Mouse (Mus musculus) heart, embryonic 16.5 days (tissue): ENCODE data around the gene Gm20661. TPM values are rescaled to one million over a fixed set of nuclear protein-coding genes. Genes with fewer than 3 reads are reported as not detected.

Source experiments
- ATAC-seq: fragments of 200-750 bp; cut with Nextera tagmentation; replicated peaks from 2 replicates; pipeline ENCODE4 v1.8.0; 2017; ENCODE audit warnings: moderate number of reproducible peaks; ENCODE audit not compliant: insufficient read depth, low FRiP score; ENCODE audit errors: extremely low read depth
- H3K27ac ChIP-seq: fragments of 300-500 bp; sonication (generic); 2 replicates; pipeline ENCODE4 v1.5.1; 2014; ENCODE audit warnings: mild to moderate bottlenecking, low read length, control low read depth, moderate library complexity
- H3K27me3 ChIP-seq: fragments of 300-500 bp; sonication (generic); 2 replicates; pipeline ENCODE4 v1.6.1; 2014; ENCODE audit warnings: low read length, mixed read lengths; ENCODE audit not compliant: control insufficient read depth, insufficient read depth
- H3K36me3 ChIP-seq: fragments of 300-500 bp; sonication (generic); 2 replicates; pipeline ENCODE4 v1.6.1; 2014; ENCODE audit not compliant: control insufficient read depth, insufficient read depth
- H3K4me1 ChIP-seq: fragments of 300-500 bp; sonication (generic); 2 replicates; pipeline ENCODE4 v1.6.1; 2014; ENCODE audit warnings: low read length, mixed read lengths; ENCODE audit not compliant: control insufficient read depth, insufficient read depth
- H3K4me2 ChIP-seq: fragments of 300-500 bp; sonication (generic); 2 replicates; pipeline ENCODE4 v1.6.1; 2014; ENCODE audit warnings: low read depth, mild to moderate bottlenecking, control low read depth, low read length
- H3K4me3 ChIP-seq: fragments of 300-500 bp; sonication (generic); 2 replicates; pipeline ENCODE4 v1.5.1; 2014; ENCODE audit warnings: mild to moderate bottlenecking, control low read depth, low read length
- H3K9ac ChIP-seq: fragments of 300-500 bp; sonication (generic); 2 replicates; pipeline ENCODE4 v1.6.1; 2014; ENCODE audit warnings: low read length, control low read depth
- H3K9me3 ChIP-seq: fragments of 300-500 bp; sonication (generic); replicated peaks from 2 replicates; pipeline ENCODE4 v1.6.1; 2016; ENCODE audit warnings: low read length; ENCODE audit not compliant: control insufficient read depth
- WGBS: fragments of 180-500 bp; shearing (Covaris S2); extraction: QIAGEN DNeasy Blood & Tissue Kit; methylation state at CpG from one replicate; pipeline ENCODE4 v1.1.7; 2014; 5-methylcytosine and 5-hydroxymethylcytosine counted together
- polyA plus RNA-seq: library from polyadenylated mRNA; unstranded; fragments of >200 nt; fragmentation: Nextera tagmentation; extraction: Ambion mirVana; gene quantifications from 2 replicates; pipeline ENCODE4 v1.2.1, GENCODE M21; 2015

The Gm20661 gene
- polyA plus RNA-seq, 1 experiment from 2014 or later, result 2.6 TPM

- ATAC-seq, result peak; percentile 75
- WGBS, result 11% methylated on average over 5 of the region's 5 CpGs
- no peaks in the 10 kb centered on the region for H3K9me3 ChIP-seq
- 0 out of 2 replicates have a peak, but pooled peaks cover 7% of the 10 kb centered on the region for H3K36me3 ChIP-seq
- no peak overlapping the region for H3K4me3 ChIP-seq
- H3K9ac ChIP-seq, result no peak overlapping the region
- H3K27me3 ChIP-seq, result no peaks in the 10 kb centered on the region
- H3K4me2 ChIP-seq, result no peak overlapping the region
- H3K4me1 ChIP-seq, result no peaks in the 10 kb centered on the region
- H3K27ac ChIP-seq, result peak overlapping the region; percentile 56
Measured at GRCm38 (mm10) chr9:107963700-107964099, 19.2 kb upstream of the Gm20661 start.

DNA sequence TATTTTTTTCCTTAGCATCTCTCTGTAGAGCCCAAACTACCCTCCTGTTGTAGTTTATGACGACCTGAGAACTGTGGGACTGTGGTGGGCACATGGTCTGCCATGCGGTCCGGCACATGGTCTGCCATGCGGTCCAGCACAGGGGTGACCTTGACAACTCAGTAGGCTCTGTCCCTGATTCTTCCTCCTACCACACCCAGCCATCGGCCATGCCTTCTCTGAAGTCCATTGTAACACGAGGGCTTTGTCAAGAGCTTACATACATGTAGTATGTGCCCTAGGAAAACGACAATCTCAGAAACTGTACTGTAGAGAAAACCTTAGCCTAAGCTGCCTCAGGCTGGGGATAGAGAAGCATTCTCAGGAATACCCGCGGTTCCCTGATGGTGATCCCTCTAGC is 18.2 kb upstream of the Gm20661 start:
- WGBS, result 87% methylated on average over 9 of the region's 9 CpGs
- Histone ChIP-seq H3K4me3 (no peak overlapping the region), H3K4me2 (no peak overlapping the region), H3K27ac (peak overlapping the region; percentile 18; the same call in 1 of the 2 replicates), H3K4me1 (no peaks in the 10 kb centered on the region), H3K9me3 (no peaks in the 10 kb centered on the region), H3K9ac (no peak overlapping the region), H3K36me3 (0 out of 2 replicates have a peak, but pooled peaks cover 4% of the 10 kb centered on the region), H3K27me3 (no peaks in the 10 kb centered on the region)
- ATAC-seq, result no peak

GRCm38 (mm10) chr9:107966676-107967075 is 16.2 kb upstream of the Gm20661 start:
- H3K4me1 ChIP-seq, result peaks cover 2% of the 10 kb centered on the region; the same call in 1 of the 2 replicates
- 72% methylated on average over 10 of the region's 10 CpGs for WGBS
- no peak overlapping the region for H3K4me2 ChIP-seq
- ATAC-seq, result no peak
- H3K4me3 ChIP-seq, result no peak overlapping the region
- peak overlapping the region; percentile 34 for H3K27ac ChIP-seq
- H3K27me3 ChIP-seq, result no peaks in the 10 kb centered on the region
- no peak overlapping the region for H3K9ac ChIP-seq
- no peaks in the 10 kb centered on the region for H3K36me3 ChIP-seq
- no peaks in the 10 kb centered on the region for H3K9me3 ChIP-seq

GRCm38 (mm10) chr9:107967437-107967836 is 15.4 kb upstream of the Gm20661 start:
- Histone ChIP-seq H3K4me3 (no peak overlapping the region), H3K36me3 (no peaks in the 10 kb centered on the region), H3K27me3 (no peaks in the 10 kb centered on the region), H3K4me2 (no peak overlapping the region), H3K9ac (no peak overlapping the region), H3K9me3 (no peaks in the 10 kb centered on the region), H3K27ac (no peak overlapping the region), H3K4me1 (peaks cover 2% of the 10 kb centered on the region; the same call in 1 of the 2 replicates)
- WGBS, result 75% methylated on average over 6 of the region's 6 CpGs
- no peak for ATAC-seq

DNA sequence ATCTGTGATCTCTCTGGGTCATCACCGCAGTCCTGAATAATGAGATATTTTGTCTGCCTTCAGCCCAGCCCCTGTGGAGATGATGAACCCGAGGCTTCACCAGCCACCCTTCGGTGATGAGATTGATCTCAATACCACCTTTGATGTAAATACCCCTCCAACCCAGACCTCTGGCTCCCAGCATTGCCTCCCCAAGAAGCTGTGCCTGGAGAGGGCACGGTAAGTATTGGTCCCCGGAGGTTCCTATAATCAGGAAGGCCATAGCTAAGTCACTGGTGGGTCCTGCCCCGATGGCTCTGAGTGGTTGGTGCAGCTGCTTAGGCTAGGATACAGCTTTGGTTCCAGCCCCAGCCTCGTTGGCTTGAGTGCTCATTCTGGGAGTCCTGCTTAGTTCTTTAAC is 14.3 kb upstream of the Gm20661 start:
- peaks cover 2% of the 10 kb centered on the region; the same call in 1 of the 2 replicates for H3K4me1 ChIP-seq
- H3K27ac ChIP-seq, result no peak overlapping the region
- no peaks in the 10 kb centered on the region for H3K9me3 ChIP-seq
- H3K4me3 ChIP-seq, result no peak overlapping the region
- no peaks in the 10 kb centered on the region for H3K27me3 ChIP-seq
- ATAC-seq, result no peak
- 87% methylated on average over 7 of the region's 7 CpGs for WGBS
- H3K36me3 ChIP-seq, result no peaks in the 10 kb centered on the region
- H3K9ac ChIP-seq, result no peak overlapping the region
- H3K4me2 ChIP-seq, result no peak overlapping the region

- Histone ChIP-seq H3K4me1 (peaks cover 14% of the 10 kb centered on the region), H3K4me2 (no peak overlapping the region), H3K9me3 (no peaks in the 10 kb centered on the region), H3K36me3 (no peaks in the 10 kb centered on the region), H3K27ac (no peak overlapping the region), H3K9ac (no peak overlapping the region), H3K4me3 (no peak overlapping the region), H3K27me3 (no peaks in the 10 kb centered on the region)
- 72% methylated on average over 5 of the region's 5 CpGs for WGBS
- ATAC-seq, result no peak
Measured at GRCm38 (mm10) chr9:107970311-107970710, 12.5 kb upstream of the Gm20661 start.

DNA sequence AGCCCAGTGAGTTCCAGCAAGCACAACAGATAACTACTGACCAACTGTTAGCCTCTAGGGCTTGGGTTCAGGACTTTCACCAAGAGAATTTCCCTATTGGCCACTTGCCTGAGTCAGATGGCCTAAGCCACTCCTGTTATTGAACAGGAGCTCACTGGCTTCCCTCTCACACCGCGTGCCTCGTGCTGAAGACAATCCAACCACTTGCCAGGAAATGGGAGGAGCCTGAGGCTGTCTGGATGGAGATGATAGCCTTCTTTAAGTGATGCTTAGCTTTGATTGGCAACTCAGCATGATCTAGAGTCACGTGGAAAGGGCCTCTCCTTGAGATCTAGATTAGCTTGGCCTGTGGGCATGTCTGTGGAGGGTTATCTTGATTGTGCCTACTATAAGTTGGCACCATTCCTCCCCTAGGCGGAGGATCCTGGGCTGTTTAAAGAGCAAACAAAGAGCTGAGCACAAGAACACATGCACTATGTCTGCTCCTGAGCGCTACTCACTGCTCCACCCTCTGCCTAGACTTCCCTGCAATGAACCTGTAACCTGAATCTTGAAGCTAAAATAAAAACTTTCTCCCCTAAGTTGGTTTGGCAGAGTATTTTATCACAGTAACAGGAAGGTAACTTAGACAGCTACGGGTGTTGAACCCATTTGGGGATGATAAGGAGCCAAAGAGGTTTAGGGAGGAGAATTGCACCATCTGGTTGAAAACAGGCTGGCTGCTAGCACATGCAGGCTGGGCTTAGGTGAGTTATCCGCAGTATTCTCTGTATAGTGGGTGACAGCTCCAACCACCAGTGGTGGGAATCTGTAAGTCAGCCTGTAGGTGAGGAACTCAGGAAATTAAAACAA is 10.9 kb upstream of the Gm20661 start:
- Histone ChIP-seq H3K4me2 (no peak overlapping the region), H3K4me1 (peaks cover 24% of the 10 kb centered on the region), H3K9me3 (no peaks in the 10 kb centered on the region), H3K9ac (no peak overlapping the region), H3K4me3 (no peak overlapping the region), H3K27me3 (no peaks in the 10 kb centered on the region), H3K36me3 (no peaks in the 10 kb centered on the region), H3K27ac (peak overlapping the region; percentile 34; the same call in 1 of the 2 replicates)
- WGBS, result 54% methylated on average over 8 of the region's 8 CpGs
- no peak for ATAC-seq

- Histone ChIP-seq H3K27ac (peak overlapping the region; percentile 94), H3K4me2 (peak overlapping the region; percentile 77), H3K4me1 (peaks cover 24% of the 10 kb centered on the region), H3K4me3 (no peak overlapping the region), H3K36me3 (peaks cover 2% of the 10 kb centered on the region; the same call in 1 of the 2 replicates), H3K27me3 (no peaks in the 10 kb centered on the region), H3K9ac (peak overlapping the region; percentile 72; the same call in 1 of the 2 replicates), H3K9me3 (no peaks in the 10 kb centered on the region)
- WGBS, result 41% methylated on average over 10 of the region's 10 CpGs
- ATAC-seq, result no peak
Measured at GRCm38 (mm10) chr9:107974491-107975171, 8.2 kb upstream of the Gm20661 start.
